Mouse (Mus musculus): Measurements from ENCODE around the gene Utp14a.

GRCm38 (mm10) chrX:48305356-48305755, 48.7 kb downstream of the Utp14a start:
- TF ChIP-seq EP300 (IDR thresholded peaks at IDR 0.05; ENCODE audit: insufficient read depth, low read depth, low read length): 0 out of 2 replicates have a peak, but pooled peaks have one; percentile 39
- no peak for TF ChIP-seq CTCF (IDR thresholded peaks at IDR 0.05; ENCODE audit: low read depth, low read length)
